Mouse (Mus musculus): ENCODE results near the gene Srebf1. TPM values are rescaled to one million over a fixed set of nuclear protein-coding genes. Genes with fewer than 3 reads are reported as not detected.
A peak's percentile ranks its signal among the peaks of the same experiment; 100 is the strongest.

Srebf1 gene
- polyA plus RNA-seq, 1 experiment from 2014 or later: 65.9 TPM

DNA sequence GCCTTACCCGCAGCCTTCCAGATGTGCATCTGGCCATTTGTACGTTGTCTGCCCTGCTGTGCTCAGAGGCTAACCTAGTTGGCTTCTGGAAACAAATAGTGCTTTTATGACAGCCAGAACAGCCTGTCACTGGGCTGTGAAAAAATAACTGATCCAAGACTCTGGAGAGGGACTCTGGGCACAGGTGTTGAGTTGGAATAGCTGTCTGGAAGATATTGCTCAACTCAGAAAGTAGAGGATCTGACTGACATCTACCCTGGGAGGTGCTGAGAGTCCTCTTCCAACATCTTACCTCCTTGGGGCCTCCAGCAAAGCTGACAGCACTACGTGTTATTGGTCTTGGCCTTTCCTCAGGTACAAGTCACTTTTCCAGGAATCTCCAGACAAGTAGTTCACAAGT is 33.3 kb upstream of the Srebf1 start:
- no peaks in the 10 kb centered on the region for H3K9me3 ChIP-seq (ENCODE audit: control insufficient read depth, low read length)
- H3K36me3 ChIP-seq (ENCODE audit: control insufficient read depth, insufficient read depth, low read length): peaks cover 6% of the 10 kb centered on the region; the same call in 1 of the 2 replicates
- 72% methylated on average over 3 of the region's 3 CpGs for WGBS
- H3K9ac ChIP-seq (ENCODE audit: low read length): no peak overlapping the region
- no peak for ATAC-seq (ENCODE audit: low read depth)
- H3K27me3 ChIP-seq (ENCODE audit: control insufficient read depth, insufficient read depth, low read depth, low read length): no peaks in the 10 kb centered on the region
- H3K4me2 ChIP-seq (ENCODE audit: low read depth, low read length): no peak overlapping the region
- H3K4me1 ChIP-seq (replicated peaks; ENCODE audit: control insufficient read depth, insufficient read depth, low read length): peaks cover 23% of the 10 kb centered on the region
- no peak overlapping the region for H3K27ac ChIP-seq (ENCODE audit: low read length)
- H3K4me3 ChIP-seq (ENCODE audit: low read length): no peak overlapping the region

- no peaks in the 10 kb centered on the region for H3K27me3 ChIP-seq (ENCODE audit: control insufficient read depth, insufficient read depth, low read depth, low read length)
- no peak for ATAC-seq (ENCODE audit: low read depth)
- H3K9me3 ChIP-seq (ENCODE audit: control insufficient read depth, low read length): no peaks in the 10 kb centered on the region
- WGBS: 88% methylated on average over 3 of the region's 3 CpGs
- no peak overlapping the region for H3K27ac ChIP-seq (ENCODE audit: low read length)
- peaks cover 10% of the 10 kb centered on the region; the same call in 1 of the 2 replicates for H3K36me3 ChIP-seq (ENCODE audit: control insufficient read depth, insufficient read depth, low read length)
- H3K4me3 ChIP-seq (ENCODE audit: low read length): no peak overlapping the region
- no peak overlapping the region for H3K4me2 ChIP-seq (ENCODE audit: low read depth, low read length)
- peaks cover 23% of the 10 kb centered on the region for H3K4me1 ChIP-seq (replicated peaks; ENCODE audit: control insufficient read depth, insufficient read depth, low read length)
- H3K9ac ChIP-seq (ENCODE audit: low read length): no peak overlapping the region
These were observed 32.8 kb upstream of the Srebf1 start for GRCm38 (mm10) chr11:60255181-60255580.

- Histone ChIP-seq H3K27me3 (ENCODE audit: control insufficient read depth, insufficient read depth, low read depth, low read length) (no peaks in the 10 kb centered on the region), H3K9ac (ENCODE audit: low read length) (no peak overlapping the region), H3K27ac (ENCODE audit: low read length) (no peak overlapping the region), H3K4me3 (ENCODE audit: low read length) (no peak overlapping the region), H3K4me2 (ENCODE audit: low read depth, low read length) (no peak overlapping the region), H3K9me3 (ENCODE audit: control insufficient read depth, low read length) (no peaks in the 10 kb centered on the region), H3K4me1 (replicated peaks; ENCODE audit: control insufficient read depth, insufficient read depth, low read length) (peaks cover 23% of the 10 kb centered on the region), H3K36me3 (ENCODE audit: control insufficient read depth, insufficient read depth, low read length) (peaks cover 10% of the 10 kb centered on the region; the same call in 1 of the 2 replicates)
- WGBS: 84% methylated on average over 5 of the region's 5 CpGs
- ATAC-seq (ENCODE audit: low read depth): no peak
These were observed 31.9 kb upstream of the Srebf1 start for GRCm38 (mm10) chr11:60254308-60254707.

DNA sequence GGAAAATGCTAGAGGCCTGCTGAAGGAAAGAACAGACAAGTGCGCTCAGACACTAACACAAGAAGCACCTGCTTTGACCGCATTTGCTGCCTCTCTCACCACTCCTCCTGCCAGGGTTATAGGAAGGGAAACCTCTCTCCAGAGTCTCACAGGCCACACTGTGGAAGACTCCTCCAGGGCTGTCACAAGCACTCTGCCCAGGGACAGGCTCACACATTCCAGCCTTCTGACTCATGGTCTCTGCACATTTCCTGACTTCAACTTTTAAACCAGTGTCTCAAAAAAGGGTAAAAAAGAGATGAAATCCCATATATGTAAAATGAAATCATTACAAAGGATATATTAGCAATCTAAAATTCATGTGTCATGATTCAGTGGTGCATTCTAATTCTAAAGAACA is 31.2 kb upstream of the Srebf1 start:
- H3K4me1 ChIP-seq (replicated peaks; ENCODE audit: control insufficient read depth, insufficient read depth, low read length): peaks cover 28% of the 10 kb centered on the region
- no peaks in the 10 kb centered on the region for H3K9me3 ChIP-seq (ENCODE audit: control insufficient read depth, low read length)
- H3K36me3 ChIP-seq (ENCODE audit: control insufficient read depth, insufficient read depth, low read length): peaks cover 8% of the 10 kb centered on the region
- ATAC-seq (ENCODE audit: low read depth): no peak
- H3K27ac ChIP-seq (ENCODE audit: low read length): no peak overlapping the region
- no peaks in the 10 kb centered on the region for H3K27me3 ChIP-seq (ENCODE audit: control insufficient read depth, insufficient read depth, low read depth, low read length)
- H3K9ac ChIP-seq (ENCODE audit: low read length): no peak overlapping the region
- no peak overlapping the region for H3K4me3 ChIP-seq (ENCODE audit: low read length)
- no peak overlapping the region for H3K4me2 ChIP-seq (ENCODE audit: low read depth, low read length)
- 75% methylated on average over 2 of the region's 2 CpGs for WGBS

DNA sequence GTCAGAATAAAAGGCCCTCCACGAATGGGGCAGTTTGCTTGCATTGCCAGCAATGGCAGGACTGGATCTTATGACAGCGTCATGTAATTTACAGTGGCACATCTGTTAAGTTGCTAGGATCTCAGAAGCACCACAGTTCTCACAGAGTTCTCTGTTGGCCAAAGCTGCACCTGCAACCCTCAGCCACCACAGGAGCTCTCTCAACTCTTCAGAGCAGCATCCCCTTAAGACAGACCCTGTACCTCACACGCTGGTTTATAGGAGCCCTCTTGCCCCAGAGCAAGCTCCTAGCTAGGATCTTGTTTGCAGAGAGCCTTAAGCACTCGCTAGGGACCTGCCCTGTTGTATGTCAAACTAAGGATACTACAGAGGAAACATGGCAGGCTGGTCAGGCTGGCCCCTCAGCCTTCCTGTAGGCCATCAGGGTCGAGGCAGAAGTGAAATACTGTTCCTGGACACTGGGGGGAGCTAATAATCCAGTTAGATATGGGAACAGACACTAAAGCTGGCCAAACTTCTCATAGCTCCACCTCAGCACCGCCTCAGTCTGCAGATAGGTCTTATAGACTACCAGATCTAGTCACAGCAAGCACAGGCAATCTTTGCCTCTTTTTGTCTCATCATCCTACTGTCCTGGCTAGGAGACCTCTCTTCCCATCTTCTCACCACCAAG is 28.7 kb upstream of the Srebf1 start:
- peaks cover 26% of the 10 kb centered on the region for H3K4me1 ChIP-seq (replicated peaks; ENCODE audit: control insufficient read depth, insufficient read depth, low read length)

GRCm38 (mm10) chr11:60249885-60250284 is 27.5 kb upstream of the Srebf1 start:
- Histone ChIP-seq H3K4me1 (replicated peaks; ENCODE audit: control insufficient read depth, insufficient read depth, low read length) (peaks cover 23% of the 10 kb centered on the region), H3K4me3 (ENCODE audit: low read length) (no peak overlapping the region), H3K27me3 (ENCODE audit: control insufficient read depth, insufficient read depth, low read depth, low read length) (no peaks in the 10 kb centered on the region), H3K27ac (ENCODE audit: low read length) (no peak overlapping the region), H3K9ac (ENCODE audit: low read length) (no peak overlapping the region), H3K9me3 (ENCODE audit: control insufficient read depth, low read length) (no peaks in the 10 kb centered on the region), H3K4me2 (ENCODE audit: low read depth, low read length) (no peak overlapping the region), H3K36me3 (ENCODE audit: control insufficient read depth, insufficient read depth, low read length) (peaks cover 7% of the 10 kb centered on the region; the same call in 1 of the 2 replicates)
- 83% methylated on average over 2 of the region's 2 CpGs for WGBS
- no peak for ATAC-seq (ENCODE audit: low read depth)

More for the DNA sequence above, 28.7 kb upstream of the Srebf1 start:
- H3K4me3 ChIP-seq (ENCODE audit: low read length): no peak overlapping the region
- 53% methylated on average over 6 of the region's 6 CpGs for WGBS
- peak overlapping the region; percentile 28 for H3K27ac ChIP-seq (ENCODE audit: low read length)
- H3K36me3 ChIP-seq (ENCODE audit: control insufficient read depth, insufficient read depth, low read length): peaks cover 4% of the 10 kb centered on the region; the same call in 1 of the 2 replicates
- H3K27me3 ChIP-seq (ENCODE audit: control insufficient read depth, insufficient read depth, low read depth, low read length): no peaks in the 10 kb centered on the region
- H3K9me3 ChIP-seq (ENCODE audit: control insufficient read depth, low read length): no peaks in the 10 kb centered on the region
- H3K4me2 ChIP-seq (ENCODE audit: low read depth, low read length): no peak overlapping the region
- ATAC-seq (ENCODE audit: low read depth): peak; percentile 47
- H3K9ac ChIP-seq (ENCODE audit: low read length): no peak overlapping the region

DNA sequence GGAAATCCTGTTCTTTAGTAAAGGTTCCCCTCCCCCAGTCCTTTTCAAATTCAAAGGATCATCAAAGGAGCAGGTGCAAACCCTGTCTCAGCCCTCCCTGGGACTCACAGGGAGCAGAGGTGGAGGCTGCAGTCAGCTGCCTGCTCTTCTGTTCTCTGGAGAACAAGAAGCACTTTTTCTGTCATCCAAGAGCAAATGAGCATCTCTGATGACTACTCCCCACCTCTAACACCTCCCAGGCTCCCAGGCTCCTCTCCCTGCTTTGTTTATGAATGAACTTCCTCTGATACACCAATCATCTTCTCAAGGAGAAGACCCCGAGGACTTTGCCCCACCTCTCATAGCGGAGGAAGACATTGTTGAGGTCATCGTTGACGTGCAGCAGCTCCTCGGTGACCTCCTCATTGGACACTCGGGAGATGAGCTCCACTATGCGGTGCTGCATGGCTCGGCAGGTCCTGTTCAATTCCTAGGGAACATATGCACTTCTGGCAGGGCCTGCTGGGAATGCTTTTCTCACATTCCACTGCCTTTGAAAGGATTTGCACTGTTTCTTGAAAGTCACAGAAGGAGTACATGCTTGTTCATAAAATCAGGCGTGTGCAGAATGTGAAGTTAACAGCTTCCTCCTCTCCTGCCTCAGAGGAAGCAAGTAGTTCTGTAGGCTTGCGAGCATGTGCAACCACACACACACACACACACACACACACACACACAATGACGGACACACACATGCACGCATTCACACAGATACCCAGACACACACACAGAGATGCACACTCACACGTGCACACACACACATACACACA is 26.4 kb upstream of the Srebf1 start:
- ATAC-seq (ENCODE audit: low read depth): no peak
- Histone ChIP-seq H3K4me3 (ENCODE audit: low read length) (no peak overlapping the region), H3K9me3 (ENCODE audit: control insufficient read depth, low read length) (no peaks in the 10 kb centered on the region), H3K4me1 (replicated peaks; ENCODE audit: control insufficient read depth, insufficient read depth, low read length) (peaks cover 23% of the 10 kb centered on the region), H3K36me3 (ENCODE audit: control insufficient read depth, insufficient read depth, low read length) (peaks cover 7% of the 10 kb centered on the region; the same call in 1 of the 2 replicates), H3K9ac (ENCODE audit: low read length) (peak overlapping the region; percentile 9; the same call in 1 of the 2 replicates), H3K4me2 (ENCODE audit: low read depth, low read length) (no peak overlapping the region), H3K27me3 (ENCODE audit: control insufficient read depth, insufficient read depth, low read depth, low read length) (no peaks in the 10 kb centered on the region), H3K27ac (ENCODE audit: low read length) (no peak overlapping the region)
- 36% methylated on average over 13 of the region's 13 CpGs for WGBS

- 46% methylated on average over 5 of the region's 5 CpGs for WGBS
- peaks cover 7% of the 10 kb centered on the region; the same call in 1 of the 2 replicates for H3K36me3 ChIP-seq (ENCODE audit: control insufficient read depth, insufficient read depth, low read length)
- no peak overlapping the region for H3K4me2 ChIP-seq (ENCODE audit: low read depth, low read length)
- H3K27me3 ChIP-seq (ENCODE audit: control insufficient read depth, insufficient read depth, low read depth, low read length): no peaks in the 10 kb centered on the region
- H3K4me1 ChIP-seq (replicated peaks; ENCODE audit: control insufficient read depth, insufficient read depth, low read length): peaks cover 23% of the 10 kb centered on the region
- no peak for ATAC-seq (ENCODE audit: low read depth)
- H3K27ac ChIP-seq (ENCODE audit: low read length): no peak overlapping the region
- H3K9ac ChIP-seq (ENCODE audit: low read length): no peak overlapping the region
- H3K4me3 ChIP-seq (ENCODE audit: low read length): no peak overlapping the region
- H3K9me3 ChIP-seq (ENCODE audit: control insufficient read depth, low read length): no peaks in the 10 kb centered on the region
These were observed 25.6 kb upstream of the Srebf1 start for GRCm38 (mm10) chr11:60247753-60248550.

DNA sequence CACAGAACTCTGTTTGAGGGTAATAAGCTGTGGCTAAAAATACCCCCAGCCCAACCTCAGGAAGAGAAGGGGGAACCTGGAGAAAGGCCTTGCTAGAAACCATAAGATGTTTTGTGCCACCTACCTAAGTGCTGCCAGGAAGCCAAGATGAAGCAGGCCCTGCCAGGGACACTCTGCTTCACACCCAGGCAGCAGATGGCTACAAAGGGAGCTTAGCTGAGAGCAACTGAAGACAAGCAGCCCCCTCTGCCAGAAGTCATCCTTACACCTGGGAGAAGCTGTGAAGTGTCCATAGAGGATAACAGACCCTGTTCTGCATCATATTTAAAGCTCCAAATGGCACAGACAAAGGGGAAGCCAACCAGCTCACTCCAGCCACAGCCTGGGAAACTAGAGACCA is 23.7 kb upstream of the Srebf1 start:
- no peak overlapping the region for H3K9ac ChIP-seq (ENCODE audit: low read length)
- no peaks in the 10 kb centered on the region for H3K9me3 ChIP-seq (ENCODE audit: control insufficient read depth, low read length)
- peaks cover 11% of the 10 kb centered on the region for H3K4me1 ChIP-seq (replicated peaks; ENCODE audit: control insufficient read depth, insufficient read depth, low read length)
- no peak overlapping the region for H3K4me3 ChIP-seq (ENCODE audit: low read length)
- ATAC-seq (ENCODE audit: low read depth): no peak
- H3K4me2 ChIP-seq (ENCODE audit: low read depth, low read length): no peak overlapping the region
- H3K36me3 ChIP-seq (ENCODE audit: control insufficient read depth, insufficient read depth, low read length): peaks cover 14% of the 10 kb centered on the region
- H3K27ac ChIP-seq (ENCODE audit: low read length): no peak overlapping the region
- no peaks in the 10 kb centered on the region for H3K27me3 ChIP-seq (ENCODE audit: control insufficient read depth, insufficient read depth, low read depth, low read length)
